Mouse (Mus musculus) MEL (cell line): ENCODE measurements around the gene Rnf34. TPM values are rescaled to one million over a fixed set of nuclear protein-coding genes. Genes with fewer than 3 reads are reported as not detected.
A peak's percentile ranks its signal among the peaks of the same experiment; 100 is the strongest.

Experiments
- DNase-seq: peaks from one replicate; pipeline ENCODE4 v3.0.0; 2011; ENCODE audit warnings: low read depth, low spot score
- H3K27ac ChIP-seq: 2 replicates; pipeline ENCODE4 v1.5.1; 2012; ENCODE audit warnings: low read depth, mild to moderate bottlenecking, control low read depth, low read length, moderate library complexity; ENCODE audit not compliant: control insufficient read depth
- H3K27me3 ChIP-seq, 2 experiments: fragments of 150-350 bp in 1 of 2; sonication (generic) in 1 of 2; 2 replicates each; pipeline ENCODE4 v1.6.1; 2012; ENCODE audit warnings: low read length in 2 of 2, mild to moderate bottlenecking in 2 of 2, improper control_type of control experiment in 1 of 2, moderate library complexity in 1 of 2; ENCODE audit not compliant: insufficient read depth in 2 of 2, control insufficient read depth in 1 of 2
- H3K36me3 ChIP-seq, 2 experiments: 2 replicates each; pipeline ENCODE4 v1.6.1; 2012 to 2014; ENCODE audit warnings: low read length in 2 of 2, improper control_type of control experiment in 1 of 2, inconsistent platforms in 1 of 2, mild to moderate bottlenecking in 1 of 2; ENCODE audit not compliant: insufficient read depth in 2 of 2, control insufficient read depth in 1 of 2
- H3K4me1 ChIP-seq, 2 experiments: fragments of 150-350 bp in 1 of 2; sonication (generic) in 1 of 2; 2 replicates each; pipeline ENCODE4 v1.6.1; 2012; ENCODE audit warnings: low read length in 2 of 2, improper control_type of control experiment in 1 of 2, mild to moderate bottlenecking in 1 of 2; ENCODE audit not compliant: insufficient read depth in 2 of 2, control insufficient read depth in 1 of 2
- H3K4me3 ChIP-seq, 2 experiments: fragments of 150-350 bp in 1 of 2; sonication (generic) in 1 of 2; 2 replicates each; pipeline ENCODE4 v1.5.1; 2012; ENCODE audit warnings: low read depth in 2 of 2, low read length in 2 of 2, mild to moderate bottlenecking in 2 of 2, moderate library complexity in 2 of 2, control low read depth in 1 of 2, improper control_type of control experiment in 1 of 2; ENCODE audit not compliant: control insufficient read depth in 1 of 2, insufficient read depth in 1 of 2
- H3K79me2 ChIP-seq: 2 replicates; pipeline ENCODE4 v1.6.1; 2012; ENCODE audit warnings: mild to moderate bottlenecking, low read length, moderate library complexity; ENCODE audit not compliant: control insufficient read depth, poor library complexity, insufficient read depth
- H3K9ac ChIP-seq: 2 replicates; pipeline ENCODE4 v1.6.1; 2012; ENCODE audit warnings: low read depth, mild to moderate bottlenecking, control low read depth, low read length, moderate library complexity; ENCODE audit not compliant: control insufficient read depth, poor library complexity, severe bottlenecking
- H3K9me3 ChIP-seq: fragments of 150-350 bp; sonication (generic); replicated peaks from 2 replicates; pipeline ENCODE4 v1.6.1; 2012; ENCODE audit warnings: mild to moderate bottlenecking, low read length, improper control_type of control experiment, moderate library complexity; ENCODE audit not compliant: insufficient read depth
- CHD1 ChIP-seq: IDR thresholded peaks from 2 replicates; pipeline ENCODE4 v1.6.1; 2012; ENCODE audit warnings: low read depth, mild to moderate bottlenecking, inconsistent platforms, low read length, improper control_type of control experiment
- CTCF ChIP-seq, 3 experiments: IDR thresholded peaks in 2 of 3; conservative IDR thresholded peaks in 1 of 3; 2 replicates each; pipeline ENCODE4 v1.5.1; 2011 to 2012; ENCODE audit warnings: low read length in 3 of 3, low read depth in 2 of 3, mild to moderate bottlenecking in 2 of 3, improper control_type of control experiment in 1 of 3, inconsistent platforms in 1 of 3, mixed read lengths in 1 of 3, moderate library complexity in 1 of 3; ENCODE audit not compliant: control insufficient read depth in 1 of 3, insufficient read depth in 1 of 3, poor library complexity in 1 of 3, severe bottlenecking in 1 of 3
- EP300 ChIP-seq, 2 experiments: IDR thresholded peaks; 2 replicates each; pipeline ENCODE4 v1.6.1; 2011; ENCODE audit warnings: improper control_type of control experiment in 2 of 2, low read length in 2 of 2, low read depth in 1 of 2, mild to moderate bottlenecking in 1 of 2
- ETS1 ChIP-seq: IDR thresholded peaks from 2 replicates; pipeline ENCODE4 v1.6.1; 2012; ENCODE audit warnings: low read depth, mild to moderate bottlenecking, inconsistent platforms, low read length, improper control_type of control experiment, moderate library complexity
- GATA1 ChIP-seq: IDR thresholded peaks from 2 replicates; pipeline ENCODE4 v1.6.1; 2011; ENCODE audit warnings: low read depth, low read length, improper control_type of control experiment
- KAT2A ChIP-seq: conservative IDR thresholded peaks from 2 replicates; pipeline ENCODE4 v1.6.1; 2012; ENCODE audit warnings: low read depth, low read length, improper control_type of control experiment, inconsistent platforms
- MAFK ChIP-seq: IDR thresholded peaks from 2 replicates; pipeline ENCODE4 v1.6.1; 2011; ENCODE audit warnings: low read depth, mild to moderate bottlenecking, low read length, improper control_type of control experiment, borderline replicate concordance
- MYB ChIP-seq: IDR thresholded peaks from 2 replicates; pipeline ENCODE4 v1.6.1; 2011; ENCODE audit warnings: mild to moderate bottlenecking, low read depth, low read length, improper control_type of control experiment
- NELFE ChIP-seq: IDR thresholded peaks from 2 replicates; pipeline ENCODE4 v1.6.1; 2011; ENCODE audit warnings: low read depth, low read length, improper control_type of control experiment
- POLR2A ChIP-seq, 2 experiments: IDR thresholded peaks; 2 replicates each; pipeline ENCODE4 v1.6.1; 2011 to 2012; ENCODE audit warnings: low read length in 2 of 2, mild to moderate bottlenecking in 2 of 2, control low read depth in 1 of 2, improper control_type of control experiment in 1 of 2, low read depth in 1 of 2, moderate library complexity in 1 of 2; ENCODE audit not compliant: control insufficient read depth in 1 of 2, insufficient read depth in 1 of 2, poor library complexity in 1 of 2
- POLR2AphosphoS2 ChIP-seq: IDR thresholded peaks from 2 replicates; pipeline ENCODE4 v1.6.1; 2011; ENCODE audit warnings: low read length, improper control_type of control experiment
- RAD21 ChIP-seq: IDR thresholded peaks from 2 replicates; pipeline ENCODE4 v1.6.1; 2011; ENCODE audit warnings: mild to moderate bottlenecking, low read depth, low read length, improper control_type of control experiment
- SMC3 ChIP-seq: IDR thresholded peaks from 2 replicates; pipeline ENCODE4 v1.6.1; 2011; ENCODE audit warnings: low read depth, low read length, improper control_type of control experiment
- TAL1 ChIP-seq: IDR thresholded peaks from 2 replicates; pipeline ENCODE4 v1.6.1; 2012; ENCODE audit warnings: mild to moderate bottlenecking, inconsistent platforms, low read length, moderate library complexity, mixed read lengths
- TCF12 ChIP-seq: IDR thresholded peaks from 2 replicates; pipeline ENCODE4 v1.6.1; 2014; ENCODE audit warnings: low read depth, mild to moderate bottlenecking, inconsistent platforms, low read length, improper control_type of control experiment, moderate library complexity
- UBTF ChIP-seq: IDR thresholded peaks from 2 replicates; pipeline ENCODE4 v1.6.1; 2012; ENCODE audit warnings: low read depth, mild to moderate bottlenecking, inconsistent platforms, low read length, improper control_type of control experiment, moderate library complexity, borderline replicate concordance; ENCODE audit not compliant: insufficient read depth
- USF1 ChIP-seq: IDR thresholded peaks from 2 replicates; pipeline ENCODE4 v1.6.1; 2014; ENCODE audit warnings: low read depth, mild to moderate bottlenecking, inconsistent platforms, low read length, improper control_type of control experiment, moderate library complexity
- ZC3H11A ChIP-seq: IDR thresholded peaks from 2 replicates; pipeline ENCODE4 v1.6.1; 2012; ENCODE audit warnings: low read depth, mild to moderate bottlenecking, inconsistent platforms, low read length, improper control_type of control experiment
- polyA plus RNA-seq, 2 experiments: library from polyadenylated mRNA; stranded (reverse) in 1 of 2; unstranded in 1 of 2; fragments of >175 nt in 1 of 2; fragments of >200 nt in 1 of 2; gene quantifications; 2 replicates each; pipeline versions ENCODE4 v1.2.1 to v1.2.4; 2012; ENCODE audit warnings: low replicate concordance in 2 of 2, low read depth in 1 of 2; ENCODE audit not compliant: insufficient read length in 2 of 2, insufficient read depth in 1 of 2, missing spikeins in 1 of 2
- total RNA-seq: library from RNA; depleted of rRNA; stranded (reverse); fragments of 300-350 nt; gene quantifications from 2 replicates; pipeline ENCODE4 v1.2.3, GENCODE M21; 2012

Gene Rnf34
- total and polyA plus RNA-seq, 3 experiments: 14.8 to 27.4 TPM; not detected in 1

DNA sequence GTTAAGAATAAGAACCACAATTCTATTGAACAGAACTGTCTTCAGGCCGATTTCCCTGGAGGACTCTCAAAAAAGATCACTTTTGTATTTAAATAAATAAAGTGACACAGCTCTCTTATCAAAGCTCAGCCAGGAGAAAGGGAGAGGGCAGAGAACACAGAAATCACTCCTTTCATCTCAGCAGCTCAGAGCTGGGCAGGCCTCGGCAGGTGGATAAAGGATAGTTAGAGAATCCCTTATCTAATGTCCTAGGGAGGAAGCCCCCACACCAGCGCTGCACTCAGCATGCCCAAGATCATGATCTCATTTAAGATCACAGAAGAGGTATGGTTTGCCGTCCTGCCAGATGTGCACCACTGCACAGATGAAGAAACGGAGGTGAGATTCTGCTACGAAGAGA is 52.4 kb downstream of the Rnf34 start:
- TF ChIP-seq GATA1 (peak; percentile 61; the same call in 1 of the 2 replicates), TCF12 (peak; percentile 42; the same call in 1 of the 2 replicates), RAD21 (no peak), NELFE (no peak), TAL1 (peak; percentile 25), UBTF (no peak), EP300 (IDR thresholded peaks at IDR 0.05; ENCODE audit: low read depth in 1 of 2, low read length in 2 of 2) (peak; percentile 2 to 48; a peak in 2 of 4 replicates), ZC3H11A (no peak)
- H3K27ac ChIP-seq: peak overlapping the region; percentile 31
- H3K9ac ChIP-seq: no peak overlapping the region

DNA sequence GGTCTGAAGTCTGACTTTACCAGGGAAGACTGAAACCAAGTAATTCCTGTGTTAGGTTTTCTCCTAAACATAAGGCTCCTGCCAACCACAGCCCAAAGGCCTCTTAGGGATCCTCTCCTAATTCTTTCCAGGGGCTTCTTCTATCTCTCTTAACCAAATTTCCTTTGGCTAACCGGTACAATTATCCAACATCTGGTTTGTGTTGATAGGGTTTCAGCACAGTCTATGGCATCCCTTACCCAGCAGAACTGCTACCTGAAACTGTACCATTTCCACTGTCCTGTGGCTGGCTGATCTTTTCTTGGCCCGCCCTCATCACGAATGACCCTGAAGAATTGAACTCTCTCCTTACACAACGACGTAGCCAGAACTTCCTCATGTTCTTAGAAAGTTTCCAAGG is 53.3 kb downstream of the Rnf34 start:
- Histone ChIP-seq H3K9me3 (no peaks in the 10 kb centered on the region), H3K4me1 (peaks cover 11 to 33% of the 10 kb centered on the region in 2 experiments), H3K36me3 (peaks cover 0 to 30% of the 10 kb centered on the region in 2 experiments; a peak in 2 of 4 replicates), H3K27me3 (no peaks in the 10 kb centered on the region), H3K27ac (peak overlapping the region; percentile 34; the same call in 1 of the 2 replicates), H3K4me3 (no peak overlapping the region)
- DNase-seq: peak; percentile 41
- TF ChIP-seq CHD1 (no peak), POLR2A (IDR thresholded peaks at IDR 0.05; ENCODE audit: control insufficient read depth in 1 of 2, insufficient read depth in 1 of 2, low read depth in 1 of 2, low read length in 2 of 2, poor library complexity in 1 of 2) (no peak), EP300 (IDR thresholded peaks at IDR 0.05; ENCODE audit: low read depth in 1 of 2, low read length in 2 of 2) (peak; percentile 61 to 71), TCF12 (peak; percentile 78), MAFK (no peak), SMC3 (no peak), TAL1 (peak; percentile 57; the same call in 1 of the 2 replicates), ETS1 (0 out of 2 replicates have a peak, but pooled peaks have one; percentile 12), KAT2A (no peak), GATA1 (peak; percentile 46; the same call in 1 of the 2 replicates), USF1 (no peak), CTCF (IDR thresholded peaks at IDR 0.05 in 2 of 3, conservative IDR thresholded peaks at IDR 0.05 in 1 of 3; ENCODE audit: control insufficient read depth in 1 of 3, insufficient read depth in 1 of 3, low read depth in 2 of 3, low read length in 3 of 3, poor library complexity in 1 of 3, severe bottlenecking in 1 of 3) (no peak), POLR2AphosphoS2 (no peak), MYB (0 out of 2 replicates have a peak, but pooled peaks have one; percentile 29)
- TF ChIP-seq, all 39 proteins: peak for 6
- Histone ChIP-seq H3K79me2 (peaks cover 13% of the 10 kb centered on the region), H3K9ac (no peak overlapping the region)

More for the DNA sequence above, 52.4 kb downstream of the Rnf34 start:
- H3K36me3 ChIP-seq: peaks cover 0 to 30% of the 10 kb centered on the region in 2 experiments; a peak in 2 of 4 replicates
- H3K4me1 ChIP-seq: peaks cover 11 to 33% of the 10 kb centered on the region in 2 experiments
- peaks cover 17% of the 10 kb centered on the region for H3K79me2 ChIP-seq
- no peaks in the 10 kb centered on the region for H3K9me3 ChIP-seq
- peak overlapping the region in 1 of 2 experiments; percentile 14; a peak in 1 of 4 replicates for H3K4me3 ChIP-seq
- no peaks in the 10 kb centered on the region for H3K27me3 ChIP-seq
- peak; percentile 43 for DNase-seq
